Mouse (Mus musculus): ENCODE data around the gene Ntn4. TPM values are rescaled to one million over a fixed set of nuclear protein-coding genes. Genes with fewer than 3 reads are reported as not detected.

Ntn4 gene
- polyA plus RNA-seq, 1 experiment from 2014 or later, result 4.4 TPM

GRCm38 (mm10) chr10:93709536-93709935, 69.1 kb downstream of the Ntn4 start:
- Histone ChIP-seq H3K4me3 (ENCODE audit: low read depth, low read length) (no peak overlapping the region), H3K27ac (ENCODE audit: low read depth, low read length) (no peak overlapping the region), H3K4me1 (replicated peaks; ENCODE audit: control insufficient read depth, insufficient read depth, low read length) (no peaks in the 10 kb centered on the region), H3K36me3 (ENCODE audit: control insufficient read depth, insufficient read depth, low read length) (peaks cover 12% of the 10 kb centered on the region; the same call in 1 of the 2 replicates), H3K9me3 (ENCODE audit: control insufficient read depth, low read length) (no peaks in the 10 kb centered on the region), H3K4me2 (ENCODE audit: low read depth, low read length, severe bottlenecking) (no peak overlapping the region), H3K27me3 (ENCODE audit: control insufficient read depth, insufficient read depth, low read length) (no peaks in the 10 kb centered on the region), H3K9ac (ENCODE audit: low read length) (no peak overlapping the region)
- no peak for ATAC-seq (replicated peaks; ENCODE audit: low FRiP score)
- no peak for DNase-seq (ENCODE audit: low spot score)
- 90% methylated on average over 8 of the region's 8 CpGs for WGBS

DNA sequence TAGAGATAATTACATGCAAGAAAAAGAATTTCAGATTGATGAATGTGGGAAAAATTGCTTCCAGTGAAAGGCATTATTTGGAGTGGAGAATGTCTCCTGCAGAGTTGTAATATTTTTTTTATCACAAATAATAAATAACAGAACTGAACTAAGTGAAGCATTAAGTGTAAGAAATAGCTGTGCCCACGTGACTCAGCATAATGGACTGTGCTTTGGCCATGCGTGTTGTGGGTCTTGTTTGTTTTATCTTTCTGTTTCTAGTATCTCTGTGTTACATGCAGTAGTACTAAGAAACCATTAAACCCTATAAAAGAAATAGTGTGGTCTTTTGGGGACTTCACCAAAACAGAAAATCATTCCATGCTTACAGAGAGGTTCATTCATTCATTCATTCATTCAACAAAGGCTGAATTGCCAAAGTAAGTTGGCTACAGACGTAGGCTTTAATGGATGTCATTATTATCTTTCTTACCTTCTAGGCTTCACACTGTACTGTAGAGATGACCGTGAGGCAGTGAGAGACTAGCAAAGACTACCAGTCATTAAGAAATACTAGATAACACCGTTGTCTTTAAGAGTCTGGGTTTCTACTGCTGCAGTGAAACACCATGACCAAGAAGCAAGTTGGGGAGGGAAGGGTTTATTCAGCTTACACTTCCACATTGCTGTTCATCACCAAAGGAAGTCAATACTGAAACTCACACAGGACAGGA, 81.3 kb downstream of the Ntn4 start:
- Histone ChIP-seq H3K4me3 (ENCODE audit: low read depth, low read length) (no peak overlapping the region), H3K27me3 (ENCODE audit: control insufficient read depth, insufficient read depth, low read length) (no peaks in the 10 kb centered on the region), H3K27ac (ENCODE audit: low read depth, low read length) (no peak overlapping the region), H3K4me1 (replicated peaks; ENCODE audit: control insufficient read depth, insufficient read depth, low read length) (peaks cover 4% of the 10 kb centered on the region; the same call in 1 of the 2 replicates), H3K4me2 (ENCODE audit: low read depth, low read length, severe bottlenecking) (no peak overlapping the region), H3K9ac (ENCODE audit: low read length) (no peak overlapping the region), H3K9me3 (ENCODE audit: control insufficient read depth, low read length) (no peaks in the 10 kb centered on the region), H3K36me3 (ENCODE audit: control insufficient read depth, insufficient read depth, low read length) (no peaks in the 10 kb centered on the region)
- no peak for DNase-seq (ENCODE audit: low spot score)
- ATAC-seq (replicated peaks; ENCODE audit: low FRiP score), result no peak
- 88% methylated on average over 5 of the region's 5 CpGs for WGBS

- DNase-seq (ENCODE audit: low spot score), result no peak
- Histone ChIP-seq H3K4me3 (ENCODE audit: low read depth, low read length) (no peak overlapping the region), H3K4me1 (replicated peaks; ENCODE audit: control insufficient read depth, insufficient read depth, low read length) (peaks cover 4% of the 10 kb centered on the region; the same call in 1 of the 2 replicates), H3K9me3 (ENCODE audit: control insufficient read depth, low read length) (no peaks in the 10 kb centered on the region), H3K27me3 (ENCODE audit: control insufficient read depth, insufficient read depth, low read length) (no peaks in the 10 kb centered on the region), H3K36me3 (ENCODE audit: control insufficient read depth, insufficient read depth, low read length) (no peaks in the 10 kb centered on the region), H3K9ac (ENCODE audit: low read length) (no peak overlapping the region), H3K27ac (ENCODE audit: low read depth, low read length) (no peak overlapping the region), H3K4me2 (ENCODE audit: low read depth, low read length, severe bottlenecking) (no peak overlapping the region)
- peak; percentile 49; the same call in 1 of the 2 replicates for ATAC-seq (replicated peaks; ENCODE audit: low FRiP score)
- 5% methylated on average over 11 of the region's 11 CpGs for WGBS
Observed at GRCm38 (mm10) chr10:93723942-93724542, 83.6 kb downstream of the Ntn4 start.

- ATAC-seq (replicated peaks; ENCODE audit: low FRiP score), result no peak
Observed at GRCm38 (mm10) chr10:93728131-93728530, 87.7 kb downstream of the Ntn4 start.

DNA sequence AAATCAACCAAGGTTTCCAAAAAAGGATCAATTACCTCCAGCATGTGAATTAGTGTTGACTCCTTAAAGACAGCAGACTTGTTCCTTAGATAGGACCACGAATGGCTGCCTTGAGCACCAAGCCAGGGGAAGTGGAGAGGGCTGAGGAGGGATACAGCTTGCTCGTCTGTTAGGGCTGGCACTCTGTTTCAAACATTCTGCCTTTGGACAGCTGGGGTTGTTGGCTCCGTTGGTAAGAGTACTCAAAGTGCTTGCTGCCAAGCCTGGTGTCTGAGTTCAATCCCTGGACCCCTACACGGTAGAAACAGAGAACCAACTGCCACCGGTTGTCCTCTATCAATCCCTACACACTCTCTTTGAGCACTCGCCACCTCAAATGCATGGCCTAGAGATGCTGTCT, 90.0 kb downstream of the Ntn4 start:
- Histone ChIP-seq H3K4me2 (ENCODE audit: low read depth, low read length, severe bottlenecking) (no peak overlapping the region), H3K4me1 (replicated peaks; ENCODE audit: control insufficient read depth, insufficient read depth, low read length) (no peaks in the 10 kb centered on the region), H3K27ac (ENCODE audit: low read depth, low read length) (no peak overlapping the region), H3K36me3 (ENCODE audit: control insufficient read depth, insufficient read depth, low read length) (no peaks in the 10 kb centered on the region), H3K9ac (ENCODE audit: low read length) (no peak overlapping the region), H3K9me3 (ENCODE audit: control insufficient read depth, low read length) (no peaks in the 10 kb centered on the region), H3K27me3 (ENCODE audit: control insufficient read depth, insufficient read depth, low read length) (no peaks in the 10 kb centered on the region), H3K4me3 (ENCODE audit: low read depth, low read length) (no peak overlapping the region)
- ATAC-seq (replicated peaks; ENCODE audit: low FRiP score) (no peak), DNase-seq (ENCODE audit: low spot score) (no peak)
- WGBS, result 91% methylated on average over 6 of the region's 6 CpGs

More at GRCm38 (mm10) chr10:93728131-93728530, 87.7 kb downstream of the Ntn4 start:
- Histone ChIP-seq H3K4me3 (ENCODE audit: low read depth, low read length) (no peak overlapping the region), H3K9ac (ENCODE audit: low read length) (no peak overlapping the region), H3K9me3 (ENCODE audit: control insufficient read depth, low read length) (no peaks in the 10 kb centered on the region), H3K27me3 (ENCODE audit: control insufficient read depth, insufficient read depth, low read length) (no peaks in the 10 kb centered on the region), H3K36me3 (ENCODE audit: control insufficient read depth, insufficient read depth, low read length) (no peaks in the 10 kb centered on the region), H3K4me1 (replicated peaks; ENCODE audit: control insufficient read depth, insufficient read depth, low read length) (peaks cover 4% of the 10 kb centered on the region; the same call in 1 of the 2 replicates), H3K27ac (ENCODE audit: low read depth, low read length) (no peak overlapping the region), H3K4me2 (ENCODE audit: low read depth, low read length, severe bottlenecking) (no peak overlapping the region)
- no peak for DNase-seq (ENCODE audit: low spot score)
- WGBS, result 84% methylated on average over 5 of the region's 5 CpGs

GRCm38 (mm10) chr10:93731248-93731691, 90.8 kb downstream of the Ntn4 start:
- H3K9me3 ChIP-seq (ENCODE audit: control insufficient read depth, low read length), result no peaks in the 10 kb centered on the region
- DNase-seq (ENCODE audit: low spot score), result no peak
- H3K4me1 ChIP-seq (replicated peaks; ENCODE audit: control insufficient read depth, insufficient read depth, low read length), result no peaks in the 10 kb centered on the region
- H3K27ac ChIP-seq (ENCODE audit: low read depth, low read length), result no peak overlapping the region
- H3K36me3 ChIP-seq (ENCODE audit: control insufficient read depth, insufficient read depth, low read length), result no peaks in the 10 kb centered on the region
- no peaks in the 10 kb centered on the region for H3K27me3 ChIP-seq (ENCODE audit: control insufficient read depth, insufficient read depth, low read length)
- no peak for ATAC-seq (replicated peaks; ENCODE audit: low FRiP score)
- 83% methylated on average over 9 of the region's 9 CpGs for WGBS
- no peak overlapping the region for H3K4me2 ChIP-seq (ENCODE audit: low read depth, low read length, severe bottlenecking)
- no peak overlapping the region for H3K4me3 ChIP-seq (ENCODE audit: low read depth, low read length)
- H3K9ac ChIP-seq (ENCODE audit: low read length), result no peak overlapping the region

DNA sequence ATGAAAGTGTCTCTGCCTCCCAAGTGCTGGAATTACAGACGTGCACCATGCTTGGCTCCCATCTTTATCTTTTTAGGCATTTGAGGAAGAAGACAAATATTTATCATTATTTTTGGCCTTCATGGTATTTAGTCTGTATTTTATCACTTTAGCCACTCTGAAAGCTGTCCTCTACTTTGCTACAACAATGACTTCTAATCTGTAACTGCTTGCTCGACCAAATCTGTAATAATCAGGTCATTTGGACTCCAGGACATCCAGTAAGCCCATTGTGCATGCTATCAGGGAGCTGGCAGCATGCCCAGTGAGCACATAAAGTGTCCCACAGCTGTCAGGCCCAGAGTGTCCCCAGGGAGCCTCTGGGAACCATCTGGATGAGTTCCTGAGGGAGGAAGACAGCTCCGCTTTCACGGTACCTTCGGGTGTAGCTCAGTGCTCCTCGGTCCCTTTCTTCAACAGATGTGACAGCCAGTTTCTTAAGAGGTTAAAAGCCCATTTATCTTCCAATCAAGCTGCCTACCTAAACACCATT, 95.7 kb downstream of the Ntn4 start:
- Histone ChIP-seq H3K27me3 (ENCODE audit: control insufficient read depth, insufficient read depth, low read length) (no peaks in the 10 kb centered on the region), H3K9me3 (ENCODE audit: control insufficient read depth, low read length) (no peaks in the 10 kb centered on the region), H3K36me3 (ENCODE audit: control insufficient read depth, insufficient read depth, low read length) (peaks cover 3% of the 10 kb centered on the region; the same call in 1 of the 2 replicates), H3K4me3 (ENCODE audit: low read depth, low read length) (no peak overlapping the region), H3K9ac (ENCODE audit: low read length) (no peak overlapping the region), H3K27ac (ENCODE audit: low read depth, low read length) (no peak overlapping the region), H3K4me1 (replicated peaks; ENCODE audit: control insufficient read depth, insufficient read depth, low read length) (no peaks in the 10 kb centered on the region), H3K4me2 (ENCODE audit: low read depth, low read length, severe bottlenecking) (no peak overlapping the region)
- no peak for ATAC-seq (replicated peaks; ENCODE audit: low FRiP score)
- no peak for DNase-seq (ENCODE audit: low spot score)
- 74% methylated on average over 6 of the region's 6 CpGs for WGBS

- Histone ChIP-seq H3K9me3 (ENCODE audit: control insufficient read depth, low read length) (no peaks in the 10 kb centered on the region), H3K27ac (ENCODE audit: low read depth, low read length) (no peak overlapping the region), H3K4me2 (ENCODE audit: low read depth, low read length, severe bottlenecking) (no peak overlapping the region), H3K4me1 (replicated peaks; ENCODE audit: control insufficient read depth, insufficient read depth, low read length) (no peaks in the 10 kb centered on the region), H3K9ac (ENCODE audit: low read length) (no peak overlapping the region), H3K4me3 (ENCODE audit: low read depth, low read length) (no peak overlapping the region), H3K36me3 (ENCODE audit: control insufficient read depth, insufficient read depth, low read length) (peaks cover 3% of the 10 kb centered on the region; the same call in 1 of the 2 replicates), H3K27me3 (ENCODE audit: control insufficient read depth, insufficient read depth, low read length) (no peaks in the 10 kb centered on the region)
- ATAC-seq (replicated peaks; ENCODE audit: low FRiP score), result no peak
- no peak for DNase-seq (ENCODE audit: low spot score)
- WGBS, result 70% methylated on average over 5 of the region's 5 CpGs
Observed at GRCm38 (mm10) chr10:93737080-93737479, 96.6 kb downstream of the Ntn4 start.

Data from forebrain, embryonic 11.5 days (tissue).